Mouse (Mus musculus): Measurements from ENCODE around the gene Sema4c.

- TF ChIP-seq GATA1 (IDR thresholded peaks at IDR 0.05; ENCODE audit: borderline replicate concordance, low read length): no peak
- TF ChIP-seq CTCF (IDR thresholded peaks at IDR 0.05; ENCODE audit: low read depth, low read length): no peak
- TF ChIP-seq TAL1 (conservative IDR thresholded peaks at IDR 0.05; ENCODE audit: low read depth, low read length): no peak
- TF ChIP-seq POLR2AphosphoS5 (IDR thresholded peaks at IDR 0.05; ENCODE audit: insufficient replicate concordance, low read depth, low read length): no peak
These were observed 21.8 kb downstream of the Sema4c start for GRCm38 (mm10) chr1:36536397-36536728.

Measured in G1E (cell line).